Mouse (Mus musculus): ENCODE measurements at regions not wholly inside any gene's neighbourhood (a gene's known extent, or its start where the extent isn't known, plus 50 kb on each side); places are given as distances from the start of the nearest gene placed in this dataset.
A peak's percentile ranks its signal among the peaks of the same experiment; 100 is the strongest.

DNA sequence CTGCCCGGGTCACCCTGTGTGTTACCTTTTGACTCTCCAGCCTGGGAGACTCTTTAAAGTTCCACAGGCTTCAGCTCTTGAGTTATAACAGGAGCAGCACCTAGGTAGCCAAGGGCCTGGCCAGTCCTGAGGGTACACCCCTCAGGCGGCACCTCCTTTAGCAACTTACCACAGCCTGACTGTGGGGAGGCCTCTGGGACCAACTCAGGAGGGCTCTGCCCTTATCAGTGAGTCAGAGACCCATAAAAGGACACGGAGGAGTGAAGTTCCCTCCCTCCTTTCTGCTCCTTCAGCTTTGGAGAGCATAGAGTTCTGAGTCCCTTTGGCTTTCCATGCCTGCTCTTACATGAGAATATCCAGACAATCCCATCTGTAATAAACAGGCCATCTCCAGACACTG lies 222.5 kb upstream of the Msx2 start:
- DNase-seq = no peak
- Histone ChIP-seq H3K9me3 (replicated peaks) (no peaks in the 10 kb centered on the region), H3K27ac (no peak overlapping the region), H3K4me1 (replicated peaks) (no peaks in the 10 kb centered on the region), H3K4me2 (no peak overlapping the region), H3K4me3 (replicated peaks) (no peak overlapping the region), H3K27me3 (no peaks in the 10 kb centered on the region), H3K36me3 (no peaks in the 10 kb centered on the region), H3K9ac (no peak overlapping the region)
- WGBS (ENCODE audit: insufficient replicate concordance) = 24% methylated on average over 3 of the region's 3 CpGs
- ATAC-seq (ENCODE audit: low read depth) = no peak

DNA sequence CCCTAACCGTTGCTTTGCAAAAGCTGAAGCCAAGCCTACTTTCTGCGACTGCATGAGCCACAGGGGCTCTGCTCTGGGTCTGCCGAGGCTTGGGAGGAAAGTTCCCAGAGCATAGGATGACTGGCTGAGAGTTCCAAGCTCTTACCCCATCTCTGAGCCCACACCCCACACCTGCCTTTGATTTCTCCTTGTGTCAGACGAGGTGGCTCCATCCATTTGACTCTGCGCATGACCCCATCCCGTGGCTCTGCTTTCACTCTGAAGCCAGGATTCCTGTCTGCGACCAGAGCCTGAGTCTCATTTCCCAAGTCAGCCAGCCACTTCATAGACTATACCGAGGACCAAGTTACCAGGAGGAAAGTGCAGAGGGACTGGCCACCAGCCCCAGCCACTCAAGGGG lies 216.1 kb upstream of the Msx2 start:
- no peaks in the 10 kb centered on the region for H3K36me3 ChIP-seq
- no peak overlapping the region for H3K9ac ChIP-seq
- H3K4me1 ChIP-seq (replicated peaks) = no peaks in the 10 kb centered on the region
- no peak for ATAC-seq (ENCODE audit: low read depth)
- no peak overlapping the region for H3K4me3 ChIP-seq (replicated peaks)
- no peaks in the 10 kb centered on the region for H3K9me3 ChIP-seq (replicated peaks)
- WGBS (ENCODE audit: insufficient replicate concordance) = 21% methylated on average over 8 of the region's 8 CpGs
- DNase-seq = no peak
- no peak overlapping the region for H3K27ac ChIP-seq
- no peaks in the 10 kb centered on the region for H3K27me3 ChIP-seq
- no peak overlapping the region for H3K4me2 ChIP-seq

DNA sequence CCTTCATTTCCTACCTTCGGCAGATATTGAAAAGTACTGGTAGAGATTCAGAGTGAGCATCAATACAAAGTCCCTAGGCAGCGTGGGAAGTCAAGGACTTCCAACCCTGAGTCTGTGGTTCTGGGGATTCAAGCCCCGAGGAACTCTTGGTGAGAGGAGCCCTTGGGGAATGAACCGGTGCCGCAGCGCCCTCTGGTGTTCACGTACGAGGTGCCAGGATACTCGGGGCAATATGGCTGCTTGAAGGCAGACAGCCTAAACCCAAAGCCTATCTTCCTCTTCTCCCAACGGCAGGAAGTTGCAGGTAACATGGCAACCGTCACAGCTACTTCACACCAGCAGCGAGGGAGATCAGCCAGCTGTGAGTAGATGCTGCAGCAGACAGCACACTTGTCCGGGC lies 215.6 kb upstream of the Msx2 start:
- WGBS (ENCODE audit: insufficient replicate concordance) = 6% methylated on average over 13 of the region's 13 CpGs
- no peaks in the 10 kb centered on the region for H3K36me3 ChIP-seq
- H3K4me2 ChIP-seq = no peak overlapping the region
- H3K27me3 ChIP-seq = no peaks in the 10 kb centered on the region
- ATAC-seq (ENCODE audit: low read depth) (no peak), DNase-seq (peak; percentile 13)
- no peaks in the 10 kb centered on the region for H3K9me3 ChIP-seq (replicated peaks)
- no peaks in the 10 kb centered on the region for H3K4me1 ChIP-seq (replicated peaks)
- H3K4me3 ChIP-seq (replicated peaks) = no peak overlapping the region
- no peak overlapping the region for H3K9ac ChIP-seq
- no peak overlapping the region for H3K27ac ChIP-seq

DNA sequence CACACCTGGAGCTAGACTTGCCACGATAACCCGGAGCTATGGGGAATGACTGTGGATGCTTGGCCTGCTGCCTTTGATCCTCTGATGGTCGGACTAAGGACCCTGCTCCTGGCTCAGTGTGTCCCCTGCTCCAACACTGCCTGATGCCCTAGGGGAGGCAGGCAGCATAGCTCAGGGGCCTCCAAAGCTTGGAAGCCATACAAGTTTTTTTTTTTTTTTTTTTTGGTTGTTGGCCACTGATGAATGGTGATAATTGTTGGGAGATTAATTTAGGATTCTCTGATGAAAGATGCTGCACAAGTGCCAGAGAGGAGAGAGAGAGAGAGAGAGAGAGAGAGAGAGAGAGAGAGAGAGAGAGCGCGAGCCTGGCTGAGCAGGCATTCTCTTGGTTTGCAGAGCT lies 211.6 kb upstream of the Msx2 start:
- Histone ChIP-seq H3K4me2 (no peak overlapping the region), H3K9ac (no peak overlapping the region), H3K9me3 (replicated peaks) (no peaks in the 10 kb centered on the region), H3K4me3 (replicated peaks) (no peak overlapping the region), H3K27me3 (no peaks in the 10 kb centered on the region), H3K36me3 (no peaks in the 10 kb centered on the region), H3K4me1 (replicated peaks) (no peaks in the 10 kb centered on the region), H3K27ac (no peak overlapping the region)
- no peak for DNase-seq
- no peak for ATAC-seq (ENCODE audit: low read depth)
- WGBS (ENCODE audit: insufficient replicate concordance) = 76% methylated on average over 5 of the region's 5 CpGs

DNA sequence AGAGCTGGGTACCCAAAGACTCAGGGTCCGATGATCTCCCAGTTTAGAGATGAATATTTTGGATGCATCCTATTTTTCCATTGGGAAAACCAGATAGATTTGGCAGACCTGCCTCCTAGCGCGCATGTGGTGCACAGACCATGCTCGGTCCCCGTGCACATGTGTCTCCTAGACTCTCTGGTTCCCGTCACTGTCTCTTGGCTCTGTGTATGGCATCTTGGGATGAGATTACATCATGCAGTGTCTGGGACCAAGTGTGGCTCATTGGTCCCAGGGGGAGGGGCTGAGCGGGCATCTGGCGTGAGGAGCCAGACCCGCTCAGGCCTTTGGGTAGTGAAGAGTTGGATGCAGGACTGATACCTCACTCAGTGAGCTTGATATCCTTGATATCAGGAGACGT lies 204.3 kb upstream of the Msx2 start:
- no peak for ATAC-seq (ENCODE audit: low read depth)
- WGBS (ENCODE audit: insufficient replicate concordance) = 78% methylated on average over 10 of the region's 10 CpGs
- no peak for DNase-seq
- Histone ChIP-seq H3K4me3 (replicated peaks) (no peak overlapping the region), H3K36me3 (no peaks in the 10 kb centered on the region), H3K4me1 (replicated peaks) (no peaks in the 10 kb centered on the region), H3K9me3 (replicated peaks) (no peaks in the 10 kb centered on the region), H3K27me3 (no peaks in the 10 kb centered on the region), H3K4me2 (no peak overlapping the region), H3K27ac (no peak overlapping the region), H3K9ac (no peak overlapping the region)

DNA sequence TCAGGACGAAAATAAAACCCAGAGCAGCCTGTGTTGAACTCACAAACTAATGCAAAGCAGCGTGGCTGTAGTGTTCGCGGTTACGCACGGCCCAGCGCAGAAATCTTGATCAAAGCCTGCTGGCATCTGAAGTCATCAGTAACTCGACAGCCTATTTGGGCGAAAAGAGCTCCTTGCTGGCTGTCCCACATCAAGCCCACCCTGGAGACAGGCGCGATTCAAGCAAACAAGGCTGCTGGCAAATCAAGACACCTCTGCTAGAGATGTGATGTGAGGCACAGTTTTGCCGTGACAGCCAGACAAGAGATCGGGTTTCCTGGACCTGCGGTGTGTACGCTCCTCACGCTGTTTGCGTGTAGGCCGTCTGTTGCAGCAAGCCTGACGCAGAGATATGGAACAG lies 197.5 kb upstream of the Msx2 start:
- DNase-seq = no peak
- H3K9me3 ChIP-seq (replicated peaks) = 0 out of 2 replicates have a peak, but pooled peaks cover 8% of the 10 kb centered on the region
- H3K4me1 ChIP-seq (replicated peaks) = no peaks in the 10 kb centered on the region
- no peak overlapping the region for H3K4me3 ChIP-seq (replicated peaks)
- no peak for ATAC-seq (ENCODE audit: low read depth)
- 52% methylated on average over 19 of the region's 19 CpGs for WGBS (ENCODE audit: insufficient replicate concordance)
- H3K27me3 ChIP-seq = no peaks in the 10 kb centered on the region
- no peak overlapping the region for H3K9ac ChIP-seq
- no peaks in the 10 kb centered on the region for H3K36me3 ChIP-seq
- no peak overlapping the region for H3K27ac ChIP-seq
- no peak overlapping the region for H3K4me2 ChIP-seq

DNA sequence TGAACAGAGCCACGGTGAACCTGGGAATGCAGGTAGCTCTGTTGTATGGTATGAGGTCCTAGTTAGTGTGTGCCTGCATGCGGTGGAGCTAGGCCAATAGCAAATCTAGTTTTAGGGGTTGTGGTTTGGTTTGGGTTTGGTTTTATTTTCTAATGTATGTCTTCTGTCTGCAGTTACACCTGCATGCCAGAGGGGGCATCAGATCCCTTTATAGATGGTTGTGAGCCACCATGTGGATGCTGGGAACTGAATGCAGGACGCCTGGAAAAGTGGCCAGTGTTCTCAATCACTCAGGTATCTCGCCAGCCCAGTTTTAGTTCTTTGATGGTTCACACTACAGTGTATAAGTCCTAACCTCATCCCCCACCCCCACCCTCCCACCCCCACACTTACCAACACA lies 194.6 kb upstream of the Msx2 start:
- Histone ChIP-seq H3K9ac (no peak overlapping the region), H3K9me3 (replicated peaks) (0 out of 2 replicates have a peak, but pooled peaks cover 8% of the 10 kb centered on the region), H3K27me3 (no peaks in the 10 kb centered on the region), H3K4me1 (replicated peaks) (no peaks in the 10 kb centered on the region), H3K36me3 (no peaks in the 10 kb centered on the region), H3K4me3 (replicated peaks) (no peak overlapping the region), H3K27ac (no peak overlapping the region), H3K4me2 (no peak overlapping the region)
- ATAC-seq (ENCODE audit: low read depth) (no peak), DNase-seq (no peak)
- WGBS (ENCODE audit: insufficient replicate concordance) = 68% methylated on average over 4 of the region's 4 CpGs

DNA sequence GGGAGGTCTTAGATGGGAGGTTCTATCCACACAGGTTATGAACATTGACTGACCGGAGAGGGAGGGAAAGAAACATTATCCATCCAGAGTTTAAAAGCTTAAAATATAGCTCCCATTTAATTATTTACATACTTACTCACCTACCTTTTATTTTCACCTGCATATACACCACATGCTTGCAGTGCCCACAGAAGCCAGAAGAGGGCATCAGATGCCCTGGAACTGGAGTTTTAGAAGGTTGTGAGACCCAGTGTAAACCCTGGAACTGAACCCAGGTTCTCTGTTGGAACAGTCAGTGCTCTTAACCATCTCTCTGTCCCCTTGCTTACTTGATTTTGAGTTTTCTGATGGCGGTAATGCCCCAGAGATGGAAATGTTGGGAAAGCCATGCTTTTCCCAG lies 192.7 kb upstream of the Msx2 start:
- H3K9me3 ChIP-seq (replicated peaks) = 0 out of 2 replicates have a peak, but pooled peaks cover 8% of the 10 kb centered on the region
- no peak overlapping the region for H3K4me2 ChIP-seq
- no peak overlapping the region for H3K27ac ChIP-seq
- no peak overlapping the region for H3K4me3 ChIP-seq (replicated peaks)
- DNase-seq (no peak), ATAC-seq (ENCODE audit: low read depth) (no peak)
- no peak overlapping the region for H3K9ac ChIP-seq
- H3K4me1 ChIP-seq (replicated peaks) = no peaks in the 10 kb centered on the region
- H3K27me3 ChIP-seq = no peaks in the 10 kb centered on the region
- whole genome bisulfite sequencing (ENCODE audit: insufficient replicate concordance) = 71% methylated on average over 2 of the region's 2 CpGs
- H3K36me3 ChIP-seq = no peaks in the 10 kb centered on the region

DNA sequence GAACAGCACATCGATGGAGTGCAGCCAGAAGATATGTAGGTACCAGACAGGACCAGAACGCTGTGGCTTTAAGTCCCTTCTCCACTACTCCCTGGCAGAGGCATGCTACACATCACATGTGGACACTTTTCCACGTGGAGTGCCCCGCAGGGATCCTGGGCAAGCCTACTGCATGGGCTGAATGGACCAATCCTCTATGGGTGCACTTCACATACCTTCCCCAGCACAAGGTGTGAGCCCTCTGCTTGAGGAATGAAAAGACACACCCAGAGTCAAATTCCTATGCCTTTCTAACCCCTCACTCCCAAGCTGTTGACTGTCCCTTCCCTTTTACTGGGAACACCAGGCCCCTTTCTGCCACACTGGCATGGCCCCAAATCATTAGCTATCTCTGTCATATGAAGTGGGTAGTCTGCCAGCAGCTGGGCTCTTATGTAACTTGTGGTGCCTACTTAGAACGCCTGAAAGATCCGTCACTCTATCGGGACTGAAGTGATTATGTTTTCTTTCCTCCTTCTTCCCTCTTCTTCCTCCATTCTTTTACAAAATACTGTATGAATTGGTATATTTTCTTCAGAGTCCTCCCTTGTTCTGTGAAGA lies 191.9 kb upstream of the Msx2 start:
- WGBS (ENCODE audit: insufficient replicate concordance) = 73% methylated on average over 7 of the region's 7 CpGs
- no peak for ATAC-seq (ENCODE audit: low read depth)
- no peak for DNase-seq
- no peak overlapping the region for H3K9ac ChIP-seq
- H3K36me3 ChIP-seq = no peaks in the 10 kb centered on the region
- H3K4me2 ChIP-seq = no peak overlapping the region
- no peak overlapping the region for H3K4me3 ChIP-seq (replicated peaks)
- no peak overlapping the region for H3K27ac ChIP-seq
- H3K9me3 ChIP-seq (replicated peaks) = 0 out of 2 replicates have a peak, but pooled peaks cover 8% of the 10 kb centered on the region
- H3K27me3 ChIP-seq = no peaks in the 10 kb centered on the region
- no peaks in the 10 kb centered on the region for H3K4me1 ChIP-seq (replicated peaks)

DNA sequence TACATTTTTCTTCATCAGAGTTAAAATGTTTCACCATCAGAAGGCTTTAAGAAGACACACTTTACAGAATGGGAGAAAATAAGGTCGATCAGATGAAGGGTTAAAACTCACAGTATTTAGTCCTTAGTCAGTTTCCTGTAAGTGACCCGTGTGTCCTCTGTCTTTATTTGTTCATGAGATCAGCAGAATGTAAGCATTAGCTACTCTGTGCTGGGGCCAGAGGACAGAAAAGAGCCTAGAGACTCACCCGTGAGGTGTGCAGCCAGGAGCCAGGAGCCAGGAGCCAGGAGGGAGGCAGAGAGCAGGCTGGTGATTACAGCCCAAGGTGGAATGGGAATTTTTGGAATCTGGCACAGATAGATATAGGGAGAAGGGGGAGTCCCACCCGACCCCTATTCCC lies 180.0 kb upstream of the Msx2 start:
- no peaks in the 10 kb centered on the region for H3K4me1 ChIP-seq (replicated peaks)
- ATAC-seq (ENCODE audit: low read depth) (no peak), DNase-seq (no peak)
- no peaks in the 10 kb centered on the region for H3K27me3 ChIP-seq
- no peaks in the 10 kb centered on the region for H3K9me3 ChIP-seq (replicated peaks)
- H3K9ac ChIP-seq = no peak overlapping the region
- no peak overlapping the region for H3K4me2 ChIP-seq
- 14% methylated on average over 4 of the region's 4 CpGs for WGBS (ENCODE audit: insufficient replicate concordance)
- no peak overlapping the region for H3K4me3 ChIP-seq (replicated peaks)
- no peak overlapping the region for H3K27ac ChIP-seq
- H3K36me3 ChIP-seq = no peaks in the 10 kb centered on the region

DNA sequence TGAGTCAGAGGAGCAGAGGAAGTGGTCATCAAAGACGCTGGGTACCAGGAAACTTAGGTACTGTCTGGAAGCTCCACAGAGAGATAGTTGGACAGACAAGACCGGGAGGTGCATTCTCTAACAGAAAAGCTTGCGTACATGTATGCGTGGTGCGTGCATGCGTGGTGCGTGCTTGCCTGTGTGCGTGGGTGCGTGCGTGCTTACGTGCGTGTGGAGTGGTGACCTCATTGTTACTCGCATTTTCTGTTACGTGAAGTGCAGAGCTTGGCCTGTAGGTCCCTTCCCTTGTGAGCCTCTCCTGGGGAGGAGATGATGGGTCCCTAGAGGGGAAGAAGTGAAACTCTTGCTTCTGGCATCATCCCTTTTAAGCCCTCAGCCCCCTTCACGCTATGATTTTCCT lies 175.5 kb upstream of the Msx2 start:
- H3K4me2 ChIP-seq = no peak overlapping the region
- H3K36me3 ChIP-seq = no peaks in the 10 kb centered on the region
- H3K27me3 ChIP-seq = no peaks in the 10 kb centered on the region
- no peak overlapping the region for H3K9ac ChIP-seq
- no peaks in the 10 kb centered on the region for H3K4me1 ChIP-seq (replicated peaks)
- no peaks in the 10 kb centered on the region for H3K9me3 ChIP-seq (replicated peaks)
- H3K4me3 ChIP-seq (replicated peaks) = no peak overlapping the region
- ATAC-seq (ENCODE audit: low read depth) (no peak), DNase-seq (no peak)
- H3K27ac ChIP-seq = no peak overlapping the region
- 80% methylated on average over 15 of the region's 15 CpGs for WGBS (ENCODE audit: insufficient replicate concordance)

DNA sequence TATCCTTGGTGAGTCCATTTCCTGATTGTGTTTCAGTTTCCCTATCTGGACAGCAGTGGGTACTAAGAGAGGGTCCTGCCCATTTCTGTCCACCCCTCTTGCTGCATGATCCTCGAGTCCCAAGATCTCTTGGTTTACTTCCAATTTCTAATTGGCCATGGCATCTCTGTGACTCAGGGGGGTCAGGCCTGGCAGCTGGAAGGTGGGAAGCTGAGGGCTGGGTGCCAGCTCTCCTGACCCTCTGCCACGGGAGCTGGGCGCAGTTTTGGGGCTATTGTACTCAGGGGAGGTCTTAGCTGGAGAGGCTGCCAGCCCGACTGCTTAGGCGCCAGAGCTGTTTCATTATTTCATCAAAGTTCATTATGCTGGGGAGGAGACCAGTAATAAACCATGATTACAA lies 169.7 kb upstream of the Msx2 start:
- Histone ChIP-seq H3K4me1 (replicated peaks) (no peaks in the 10 kb centered on the region), H3K36me3 (no peaks in the 10 kb centered on the region), H3K4me2 (no peak overlapping the region), H3K27ac (no peak overlapping the region), H3K9ac (no peak overlapping the region), H3K4me3 (replicated peaks) (no peak overlapping the region), H3K27me3 (no peaks in the 10 kb centered on the region), H3K9me3 (replicated peaks) (no peaks in the 10 kb centered on the region)
- ATAC-seq (ENCODE audit: low read depth) = no peak
- 67% methylated on average over 5 of the region's 5 CpGs for WGBS (ENCODE audit: insufficient replicate concordance)
- no peak for DNase-seq
